Mouse (Mus musculus): ENCODE data around the gene Amz1. TPM values are rescaled to one million over a fixed set of nuclear protein-coding genes. Genes with fewer than 3 reads are reported as not detected.

Gene Amz1
- polyA plus RNA-seq, 1 experiment, result 1.2 TPM

DNA sequence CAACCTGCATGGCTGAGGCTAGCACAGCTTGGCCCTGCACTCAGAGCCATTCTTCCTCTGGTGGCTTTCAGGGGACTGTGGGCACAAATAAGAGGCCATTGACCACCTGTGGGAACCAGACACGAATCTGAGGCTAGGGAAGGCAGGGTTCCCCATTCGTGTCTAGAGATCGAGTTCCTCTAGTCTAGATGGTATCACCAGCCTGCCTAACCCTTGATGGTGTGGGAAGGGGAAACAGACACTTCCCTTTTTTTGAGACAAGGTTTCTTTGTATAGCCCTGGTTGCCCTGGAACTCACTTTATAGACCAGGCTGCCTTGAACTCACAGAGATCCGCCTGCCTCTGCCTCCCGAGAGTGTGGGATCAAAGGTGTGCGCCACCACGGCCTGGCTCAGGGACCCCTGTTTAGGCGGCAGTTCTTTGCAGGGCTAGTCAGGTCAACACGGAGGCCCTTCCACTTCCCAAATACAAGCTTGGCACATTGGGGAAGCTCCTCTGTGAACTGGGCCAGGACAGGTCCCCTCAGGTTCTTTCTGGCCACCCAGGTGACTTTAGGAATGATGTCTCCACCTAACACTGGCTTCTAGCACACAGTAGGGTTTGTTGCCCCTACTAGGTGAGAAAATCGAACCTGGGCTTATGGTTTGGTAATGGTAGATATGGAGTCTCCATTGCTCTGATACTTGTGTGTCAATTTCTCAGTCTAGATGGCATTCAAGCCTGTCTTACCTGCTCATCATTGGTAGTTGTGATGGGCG, 7.3 kb downstream of the Amz1 start:
- Histone ChIP-seq H3K79me2 (ENCODE audit: control insufficient read depth, insufficient read depth) (no peaks in the 10 kb centered on the region), H3K36me3 (ENCODE audit: control insufficient read depth, insufficient read depth) (no peaks in the 10 kb centered on the region), H3K4me3 (no peak overlapping the region), H3ac (ENCODE audit: control insufficient read depth, insufficient read length) (no peak overlapping the region), H3K27me3 (ENCODE audit: control insufficient read depth, insufficient read depth, insufficient read length) (peaks cover 8% of the 10 kb centered on the region), H3K4me2 (ENCODE audit: low read depth) (no peak overlapping the region)
- no peak for TF ChIP-seq POLR2A (IDR thresholded peaks at IDR 0.05; ENCODE audit: insufficient read length, low read depth)
- TF ChIP-seq E2F4 (IDR thresholded peaks at IDR 0.05; ENCODE audit: insufficient read depth), result no peak
- TF ChIP-seq MAX (IDR thresholded peaks at IDR 0.05; ENCODE audit: low read depth), result no peak
- TF ChIP-seq TCF3 (IDR thresholded peaks at IDR 0.05; ENCODE audit: insufficient read length, low read depth), result no peak
- TF ChIP-seq TCF12 (IDR thresholded peaks at IDR 0.05; ENCODE audit: insufficient read depth, poor library complexity, severe bottlenecking), result no peak
- no peak for TF ChIP-seq POLR2AphosphoS2 (IDR thresholded peaks at IDR 0.05; ENCODE audit: insufficient read length, low read depth)
- no peak for TF ChIP-seq CEBPB (IDR thresholded peaks at IDR 0.05; ENCODE audit: insufficient read depth, poor library complexity, severe bottlenecking)
- no peak for TF ChIP-seq MYOD1 (IDR thresholded peaks at IDR 0.05; ENCODE audit: control insufficient read depth in 1 of 3, insufficient read length in 2 of 3, low read depth in 2 of 3)
- TF ChIP-seq USF1 (IDR thresholded peaks at IDR 0.05; ENCODE audit: low read depth), result no peak
- TF ChIP-seq SRF (IDR thresholded peaks at IDR 0.05; ENCODE audit: control insufficient read depth, insufficient read length, low read depth), result no peak
- TF ChIP-seq MYOG (IDR thresholded peaks at IDR 0.05; ENCODE audit: control insufficient read depth in 1 of 3, insufficient read depth in 1 of 3, insufficient read length in 2 of 3, low read depth in 2 of 3), result no peak

- no peak overlapping the region for H3K4me3 ChIP-seq
- no peak for TF ChIP-seq E2F4 (IDR thresholded peaks at IDR 0.05; ENCODE audit: insufficient read depth)
- TF ChIP-seq MYOD1 (IDR thresholded peaks at IDR 0.05; ENCODE audit: control insufficient read depth in 1 of 3, insufficient read length in 2 of 3, low read depth in 2 of 3), result no peak
- peaks cover 16% of the 10 kb centered on the region for H3K27me3 ChIP-seq (ENCODE audit: control insufficient read depth, insufficient read depth, insufficient read length)
- no peak overlapping the region for H3ac ChIP-seq (ENCODE audit: control insufficient read depth, insufficient read length)
- H3K36me3 ChIP-seq (ENCODE audit: control insufficient read depth, insufficient read depth), result no peaks in the 10 kb centered on the region
- H3K4me2 ChIP-seq (ENCODE audit: low read depth), result no peak overlapping the region
- H3K79me2 ChIP-seq (ENCODE audit: control insufficient read depth, insufficient read depth), result no peaks in the 10 kb centered on the region
Measured at GRCm38 (mm10) chr5:140732195-140732594, 8.3 kb downstream of the Amz1 start.

- no peak overlapping the region for H3K4me3 ChIP-seq
- no peaks in the 10 kb centered on the region for H3K79me2 ChIP-seq (ENCODE audit: control insufficient read depth, insufficient read depth)
- no peak overlapping the region for H3K4me2 ChIP-seq (ENCODE audit: low read depth)
- H3K36me3 ChIP-seq (ENCODE audit: control insufficient read depth, insufficient read depth), result no peaks in the 10 kb centered on the region
- peaks cover 17% of the 10 kb centered on the region for H3K27me3 ChIP-seq (ENCODE audit: control insufficient read depth, insufficient read depth, insufficient read length)
- TF ChIP-seq POLR2AphosphoS2 (IDR thresholded peaks at IDR 0.05; ENCODE audit: insufficient read length, low read depth) (no peak), TCF3 (IDR thresholded peaks at IDR 0.05; ENCODE audit: insufficient read length, low read depth) (no peak), MYOD1 (IDR thresholded peaks at IDR 0.05; ENCODE audit: control insufficient read depth in 1 of 3, insufficient read length in 2 of 3, low read depth in 2 of 3) (no peak), POLR2A (IDR thresholded peaks at IDR 0.05; ENCODE audit: insufficient read length, low read depth) (no peak), SRF (IDR thresholded peaks at IDR 0.05; ENCODE audit: control insufficient read depth, insufficient read length, low read depth) (no peak), REST (IDR thresholded peaks at IDR 0.05; ENCODE audit: insufficient read depth, insufficient read length) (no peak), CEBPB (IDR thresholded peaks at IDR 0.05; ENCODE audit: insufficient read depth, poor library complexity, severe bottlenecking) (no peak), TCF12 (IDR thresholded peaks at IDR 0.05; ENCODE audit: insufficient read depth, poor library complexity, severe bottlenecking) (no peak), USF1 (IDR thresholded peaks at IDR 0.05; ENCODE audit: low read depth) (no peak), MAX (IDR thresholded peaks at IDR 0.05; ENCODE audit: low read depth) (no peak)
- H3ac ChIP-seq (ENCODE audit: control insufficient read depth, insufficient read length), result no peak overlapping the region
Measured at GRCm38 (mm10) chr5:140733336-140733735, 9.4 kb downstream of the Amz1 start.

- Histone ChIP-seq H3K27me3 (ENCODE audit: control insufficient read depth, insufficient read depth, insufficient read length) (peaks cover 22% of the 10 kb centered on the region), H3K4me2 (ENCODE audit: low read depth) (peak overlapping the region; percentile 55), H3K4me3 (no peak overlapping the region), H3K36me3 (ENCODE audit: control insufficient read depth, insufficient read depth) (no peaks in the 10 kb centered on the region), H3K79me2 (ENCODE audit: control insufficient read depth, insufficient read depth) (no peaks in the 10 kb centered on the region), H3ac (ENCODE audit: control insufficient read depth, insufficient read length) (no peak overlapping the region)
- peak; percentile 45 for TF ChIP-seq MAX (IDR thresholded peaks at IDR 0.05; ENCODE audit: low read depth)
- TF ChIP-seq E2F4 (IDR thresholded peaks at IDR 0.05; ENCODE audit: insufficient read depth), result no peak
Measured at GRCm38 (mm10) chr5:140735297-140735696, 11.4 kb downstream of the Amz1 start.

DNA sequence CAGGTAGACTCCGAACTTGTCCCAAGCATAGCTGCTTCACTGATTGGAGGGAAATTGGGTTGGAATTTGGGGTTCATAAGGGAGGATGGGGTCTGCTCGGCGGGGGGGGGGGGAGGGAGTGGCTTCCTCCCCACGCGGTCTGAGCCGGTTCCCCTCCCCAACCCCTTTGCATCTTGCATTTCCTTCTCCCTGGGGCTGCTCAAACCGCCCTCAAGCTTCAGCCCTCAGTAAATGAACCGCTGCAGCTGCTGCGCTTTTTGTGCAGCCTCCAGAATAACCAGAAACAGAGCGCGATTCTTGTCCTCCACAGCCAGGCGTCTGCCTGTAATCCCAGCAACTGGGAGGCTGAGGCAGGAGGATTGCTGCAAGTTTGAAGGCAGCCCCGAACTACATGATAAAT, 12.2 kb downstream of the Amz1 start:
- Histone ChIP-seq H3K36me3 (ENCODE audit: control insufficient read depth, insufficient read depth) (no peaks in the 10 kb centered on the region), H3K79me2 (ENCODE audit: control insufficient read depth, insufficient read depth) (no peaks in the 10 kb centered on the region), H3ac (ENCODE audit: control insufficient read depth, insufficient read length) (no peak overlapping the region), H3K4me3 (no peak overlapping the region), H3K4me2 (ENCODE audit: low read depth) (no peak overlapping the region), H3K27me3 (ENCODE audit: control insufficient read depth, insufficient read depth, insufficient read length) (peaks cover 22% of the 10 kb centered on the region)
- TF ChIP-seq USF1 (IDR thresholded peaks at IDR 0.05; ENCODE audit: low read depth) (no peak), POLR2AphosphoS2 (IDR thresholded peaks at IDR 0.05; ENCODE audit: insufficient read length, low read depth) (no peak), E2F4 (IDR thresholded peaks at IDR 0.05; ENCODE audit: insufficient read depth) (no peak), POLR2A (IDR thresholded peaks at IDR 0.05; ENCODE audit: insufficient read length, low read depth) (no peak), TCF3 (IDR thresholded peaks at IDR 0.05; ENCODE audit: insufficient read length, low read depth) (no peak), MYOD1 (IDR thresholded peaks at IDR 0.05; ENCODE audit: control insufficient read depth in 1 of 3, insufficient read length in 2 of 3, low read depth in 2 of 3) (no peak)

Data from myocyte (in vitro differentiated cells).